Mouse (Mus musculus) forebrain, embryonic 14.5 days (tissue): ENCODE results near the gene Galnt11. TPM values are rescaled to one million over a fixed set of nuclear protein-coding genes. Genes with fewer than 3 reads are reported as not detected.

ENCODE experiments used
- ATAC-seq: fragments of 200-750 bp; cut with Nextera tagmentation; 2 replicates; pipeline ENCODE4 v1.8.0; 2017; ENCODE audit warnings: mild to moderate bottlenecking, moderate library complexity
- DNase-seq: peaks from one replicate; pipeline ENCODE4 v3.0.0-alpha.2; 2015; ENCODE audit warnings: low spot score
- H3K27ac ChIP-seq: fragments of 300-500 bp; sonication (generic); 2 replicates; pipeline ENCODE4 v1.5.1; 2014; ENCODE audit warnings: low read depth, mild to moderate bottlenecking, control low read depth, low read length, moderate library complexity
- H3K27me3 ChIP-seq: fragments of 300-500 bp; sonication (generic); replicated peaks from 2 replicates; pipeline ENCODE4 v1.6.1; 2014; ENCODE audit warnings: low read length, control low read depth, mixed read lengths; ENCODE audit not compliant: control insufficient read depth, insufficient read depth
- H3K36me3 ChIP-seq: fragments of 300-500 bp; sonication (generic); 2 replicates; pipeline ENCODE4 v1.6.1; 2014; ENCODE audit warnings: low read length, control low read depth; ENCODE audit not compliant: control insufficient read depth, insufficient read depth
- H3K4me1 ChIP-seq: fragments of 300-500 bp; sonication (generic); 2 replicates; pipeline ENCODE4 v1.6.1; 2014; ENCODE audit warnings: antibody characterized with exemption, low read length, control low read depth; ENCODE audit not compliant: control insufficient read depth, insufficient read depth
- H3K4me2 ChIP-seq: fragments of 300-500 bp; sonication (generic); 2 replicates; pipeline ENCODE4 v1.6.1; 2014; ENCODE audit warnings: mild to moderate bottlenecking, control low read depth, low read length
- H3K4me3 ChIP-seq: fragments of 300-500 bp; sonication (generic); 2 replicates; pipeline ENCODE4 v1.5.1; 2014; ENCODE audit warnings: low read depth, low read length, control low read depth
- H3K9ac ChIP-seq: fragments of 300-500 bp; sonication (generic); 2 replicates; pipeline ENCODE4 v1.6.1; 2014; ENCODE audit warnings: mild to moderate bottlenecking, low read length, control low read depth, moderate library complexity
- H3K9me3 ChIP-seq: fragments of 300-500 bp; sonication (generic); replicated peaks from 2 replicates; pipeline ENCODE4 v1.6.1; 2016; ENCODE audit warnings: low read length, control low read depth, mixed read lengths; ENCODE audit not compliant: control insufficient read depth
- WGBS: fragments of 180-500 bp; shearing (Covaris S2); extraction: QIAGEN DNeasy Blood & Tissue Kit; methylation state at CpG from one replicate; pipeline ENCODE4 v1.1.7; 2014; 5-methylcytosine and 5-hydroxymethylcytosine counted together
- polyA plus RNA-seq: library from polyadenylated mRNA; unstranded; fragments of >200 nt; fragmentation: Nextera tagmentation; extraction: Ambion mirVana; gene quantifications from 2 replicates; pipeline ENCODE4 v1.2.1, GENCODE M21; 2014

The Galnt11 gene
- polyA plus RNA-seq, 1 experiment from 2014 or later: 46.6 TPM

DNA sequence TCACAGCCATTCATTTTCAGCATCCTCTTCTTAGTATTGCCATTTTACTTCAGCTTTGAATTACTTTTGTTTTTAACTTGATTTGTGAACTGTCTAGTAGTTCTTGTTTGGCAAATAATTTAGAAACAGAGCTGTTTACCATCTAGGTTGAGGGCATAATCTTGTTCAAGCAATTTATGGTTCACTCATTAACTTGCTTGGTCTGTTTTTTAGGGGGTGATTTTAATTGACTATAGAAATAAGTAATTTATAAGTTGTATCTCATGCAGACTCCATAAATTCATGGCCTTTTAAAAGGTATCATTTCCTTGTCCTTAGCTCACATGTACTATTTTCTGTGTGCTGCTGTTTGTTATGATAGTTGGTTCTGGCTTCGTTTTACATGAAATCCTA lies 24.8 kb downstream of the Galnt11 start:
- Histone ChIP-seq H3K4me3 (no peak overlapping the region), H3K9ac (no peak overlapping the region), H3K36me3 (peaks cover 31% of the 10 kb centered on the region), H3K27me3 (no peaks in the 10 kb centered on the region), H3K4me1 (no peaks in the 10 kb centered on the region), H3K27ac (no peak overlapping the region), H3K9me3 (no peaks in the 10 kb centered on the region), H3K4me2 (no peak overlapping the region)
- 66% methylated on average over 1 of the region's 1 CpGs for WGBS
- no peak for DNase-seq
- no peak for ATAC-seq

DNA sequence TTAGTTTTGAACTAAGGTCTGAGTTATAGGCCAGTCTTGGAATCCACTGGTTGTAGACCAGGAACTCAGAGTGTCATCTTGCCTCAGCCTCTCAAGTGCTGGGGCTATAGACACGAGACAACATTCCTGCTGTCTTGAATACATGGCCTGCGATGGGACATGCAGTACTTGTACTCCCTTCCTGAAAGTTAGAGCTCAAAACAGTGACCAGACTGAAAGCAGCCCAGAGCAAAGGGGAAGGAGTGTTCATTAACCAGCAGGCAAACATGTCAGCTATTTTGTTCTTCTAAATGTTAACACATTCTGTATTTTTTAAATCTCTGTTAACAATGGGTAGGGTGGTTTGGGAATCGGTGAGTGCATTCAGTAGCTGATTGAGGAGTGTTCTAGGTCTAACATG lies 25.3 kb downstream of the Galnt11 start:
- H3K27ac ChIP-seq: no peak overlapping the region
- 83% methylated on average over 3 of the region's 3 CpGs for WGBS
- no peaks in the 10 kb centered on the region for H3K9me3 ChIP-seq
- H3K4me1 ChIP-seq: no peaks in the 10 kb centered on the region
- no peak overlapping the region for H3K4me3 ChIP-seq
- H3K36me3 ChIP-seq: peaks cover 35% of the 10 kb centered on the region
- no peak for DNase-seq
- H3K4me2 ChIP-seq: no peak overlapping the region
- ATAC-seq: no peak
- no peak overlapping the region for H3K9ac ChIP-seq
- no peaks in the 10 kb centered on the region for H3K27me3 ChIP-seq

DNA sequence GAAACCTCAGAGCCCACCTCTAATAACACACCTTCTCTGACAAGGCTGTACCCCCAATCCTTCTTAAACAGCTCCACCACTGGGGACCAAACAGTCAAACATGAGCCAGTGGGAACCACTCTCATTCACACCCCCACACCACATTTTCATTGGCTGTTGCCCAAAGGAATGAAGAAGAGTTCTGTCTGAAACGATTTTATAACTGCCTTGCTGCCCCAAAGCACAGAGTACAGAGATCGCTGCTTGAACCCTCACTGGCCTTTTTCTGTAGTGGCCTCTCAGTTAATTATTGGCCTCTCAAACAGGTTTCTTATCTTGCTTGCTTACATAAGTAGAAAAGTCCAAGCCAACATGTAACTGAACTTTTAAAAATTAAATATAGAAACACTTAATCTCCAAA lies 30.7 kb downstream of the Galnt11 start:
- 83% methylated on average over 2 of the region's 2 CpGs for WGBS
- no peak for DNase-seq
- no peak for ATAC-seq
- no peaks in the 10 kb centered on the region for H3K27me3 ChIP-seq
- H3K36me3 ChIP-seq: peaks cover 81% of the 10 kb centered on the region
- no peak overlapping the region for H3K4me2 ChIP-seq
- H3K27ac ChIP-seq: no peak overlapping the region
- H3K9me3 ChIP-seq: no peaks in the 10 kb centered on the region
- no peak overlapping the region for H3K9ac ChIP-seq
- no peaks in the 10 kb centered on the region for H3K4me1 ChIP-seq
- H3K4me3 ChIP-seq: no peak overlapping the region

DNA sequence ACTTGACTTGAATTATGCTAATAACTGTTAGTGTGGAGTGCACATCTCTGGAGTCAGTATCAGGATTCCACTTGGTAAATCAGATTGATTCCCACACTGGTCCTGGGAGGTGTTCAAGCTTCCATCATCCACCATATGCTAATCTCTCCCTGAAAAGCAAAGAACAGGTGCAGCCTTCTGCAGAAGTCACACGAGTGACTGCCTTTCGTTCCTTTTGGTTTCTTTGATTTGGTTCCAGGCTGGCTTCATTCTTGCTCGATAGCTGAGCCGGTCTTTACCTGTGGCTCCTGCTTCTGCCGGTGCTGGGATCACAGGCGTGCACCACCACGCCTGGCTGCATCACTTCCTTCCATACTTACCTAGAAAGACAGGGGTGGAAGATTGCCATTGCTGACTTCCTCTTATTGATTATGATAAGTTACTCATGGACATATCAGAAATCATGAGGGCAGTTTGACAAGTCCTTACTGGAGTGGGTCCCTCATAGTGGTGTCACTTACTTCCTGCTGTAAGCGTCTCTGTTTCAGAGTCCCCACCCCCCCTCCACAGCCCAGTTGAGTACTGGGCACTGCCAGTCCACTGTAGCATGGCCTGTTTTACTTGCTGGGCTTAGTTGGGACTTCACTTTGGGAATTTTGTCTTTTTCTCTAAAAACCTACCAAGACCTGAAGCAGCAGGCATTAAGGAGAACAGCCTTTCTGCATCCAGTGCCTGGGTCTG lies 31.3 kb downstream of the Galnt11 start:
- Histone ChIP-seq H3K36me3 (peaks cover 85% of the 10 kb centered on the region), H3K4me1 (no peaks in the 10 kb centered on the region), H3K4me2 (no peak overlapping the region), H3K9me3 (no peaks in the 10 kb centered on the region), H3K27ac (no peak overlapping the region), H3K9ac (no peak overlapping the region), H3K27me3 (no peaks in the 10 kb centered on the region), H3K4me3 (no peak overlapping the region)
- 94% methylated on average over 8 of the region's 8 CpGs for WGBS
- DNase-seq: no peak
- ATAC-seq: no peak

DNA sequence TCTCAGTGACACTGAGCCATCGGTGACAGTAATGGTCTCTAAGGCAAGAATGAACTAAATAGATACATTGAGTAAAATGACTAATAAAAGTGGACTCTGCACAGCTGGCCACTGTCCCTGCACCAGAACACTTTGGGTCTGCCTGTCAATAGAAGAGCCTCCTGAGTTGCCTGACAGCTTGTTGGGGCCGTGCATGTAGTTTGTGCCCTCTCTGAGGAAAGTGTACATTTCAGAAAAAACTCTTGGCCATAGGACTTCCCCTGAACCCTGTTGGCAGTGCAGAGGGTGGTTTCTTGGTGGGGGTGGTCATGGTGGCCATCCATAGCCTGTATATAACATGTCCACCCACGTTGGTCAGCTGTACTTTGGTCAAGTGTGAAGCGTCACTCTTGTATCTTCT lies 32.8 kb downstream of the Galnt11 start:
- Histone ChIP-seq H3K4me3 (no peak overlapping the region), H3K27ac (no peak overlapping the region), H3K4me2 (no peak overlapping the region), H3K9me3 (no peaks in the 10 kb centered on the region), H3K4me1 (no peaks in the 10 kb centered on the region), H3K36me3 (peaks cover 92% of the 10 kb centered on the region), H3K9ac (no peak overlapping the region), H3K27me3 (no peaks in the 10 kb centered on the region)
- WGBS: 95% methylated on average over 4 of the region's 4 CpGs
- DNase-seq (no peak), ATAC-seq (no peak)

DNA sequence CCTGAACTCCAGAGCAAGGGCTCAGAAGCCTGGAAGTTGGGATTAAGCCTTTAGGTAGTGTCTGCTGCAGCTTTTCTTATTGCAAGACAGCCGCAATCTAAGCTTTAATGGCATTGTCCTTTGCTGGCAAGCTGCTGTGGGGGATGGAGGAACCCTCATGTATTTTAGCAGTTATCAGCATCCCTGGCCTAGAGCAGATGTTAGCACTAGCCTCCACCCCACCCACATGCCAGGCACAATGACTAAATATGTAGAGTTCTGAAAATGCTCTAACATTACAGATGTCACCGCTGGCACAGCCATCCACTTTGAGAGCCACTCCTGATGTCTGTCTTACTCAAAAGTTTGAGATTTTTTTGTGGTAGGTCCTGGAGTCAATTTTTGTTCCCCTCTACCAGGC lies 35.0 kb downstream of the Galnt11 start:
- H3K4me2 ChIP-seq: no peak overlapping the region
- ATAC-seq: no peak
- no peaks in the 10 kb centered on the region for H3K9me3 ChIP-seq
- H3K27me3 ChIP-seq: no peaks in the 10 kb centered on the region
- H3K27ac ChIP-seq: no peak overlapping the region
- no peaks in the 10 kb centered on the region for H3K4me1 ChIP-seq
- no peak overlapping the region for H3K4me3 ChIP-seq
- peaks cover 89% of the 10 kb centered on the region for H3K36me3 ChIP-seq
- 80% methylated on average over 2 of the region's 2 CpGs for WGBS
- no peak overlapping the region for H3K9ac ChIP-seq
- DNase-seq: no peak

DNA sequence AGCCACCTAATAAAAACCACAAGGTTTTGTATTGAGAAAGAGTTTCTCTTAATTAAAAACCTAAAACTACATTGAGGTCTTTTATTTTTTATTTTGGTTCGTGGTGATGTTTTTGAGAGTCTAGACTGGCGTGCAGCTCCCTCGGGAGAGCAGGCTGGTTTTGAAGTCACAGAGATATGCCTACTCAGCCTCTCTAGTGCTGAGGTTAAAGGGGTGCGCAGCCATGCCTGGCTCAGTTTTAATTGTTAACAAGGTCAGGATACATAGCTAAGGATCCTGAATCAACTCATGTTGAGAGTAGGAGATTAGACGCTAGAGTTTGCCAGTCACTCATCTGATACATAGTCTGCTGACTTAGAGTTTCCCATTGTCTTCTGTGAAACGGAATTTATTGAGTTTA lies 39.7 kb downstream of the Galnt11 start:
- peaks cover 86% of the 10 kb centered on the region for H3K36me3 ChIP-seq
- no peaks in the 10 kb centered on the region for H3K9me3 ChIP-seq
- H3K9ac ChIP-seq: no peak overlapping the region
- no peak overlapping the region for H3K27ac ChIP-seq
- 93% methylated on average over 6 of the region's 6 CpGs for WGBS
- DNase-seq (no peak), ATAC-seq (no peak)
- no peak overlapping the region for H3K4me2 ChIP-seq
- H3K27me3 ChIP-seq: no peaks in the 10 kb centered on the region
- H3K4me3 ChIP-seq: no peak overlapping the region
- no peaks in the 10 kb centered on the region for H3K4me1 ChIP-seq

DNA sequence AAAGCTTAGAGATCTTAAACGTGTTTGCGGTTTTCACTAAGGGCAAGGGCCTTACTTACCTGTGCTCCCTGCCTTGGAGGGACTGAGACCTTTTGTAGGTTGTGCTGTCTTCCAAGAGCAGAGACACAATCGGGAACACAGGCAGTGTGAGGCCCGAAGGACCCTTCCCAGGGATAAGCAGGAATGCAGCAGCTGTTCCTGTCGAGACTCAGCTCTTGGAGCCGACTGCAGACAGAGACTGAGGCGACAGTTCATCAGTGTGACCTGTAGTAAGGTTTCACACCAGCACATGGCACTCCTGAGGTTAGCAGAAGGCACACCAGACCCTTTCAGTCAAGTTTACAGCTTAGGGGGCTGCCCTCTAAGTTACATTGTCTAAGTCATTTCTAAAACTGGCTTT lies 40.6 kb downstream of the Galnt11 start:
- no peak overlapping the region for H3K4me3 ChIP-seq
- no peak overlapping the region for H3K9ac ChIP-seq
- H3K27ac ChIP-seq: no peak overlapping the region
- H3K36me3 ChIP-seq: peaks cover 85% of the 10 kb centered on the region
- H3K9me3 ChIP-seq: no peaks in the 10 kb centered on the region
- no peak overlapping the region for H3K4me2 ChIP-seq
- DNase-seq (no peak), ATAC-seq (no peak)
- no peaks in the 10 kb centered on the region for H3K27me3 ChIP-seq
- no peaks in the 10 kb centered on the region for H3K4me1 ChIP-seq
- 90% methylated on average over 7 of the region's 7 CpGs for WGBS

DNA sequence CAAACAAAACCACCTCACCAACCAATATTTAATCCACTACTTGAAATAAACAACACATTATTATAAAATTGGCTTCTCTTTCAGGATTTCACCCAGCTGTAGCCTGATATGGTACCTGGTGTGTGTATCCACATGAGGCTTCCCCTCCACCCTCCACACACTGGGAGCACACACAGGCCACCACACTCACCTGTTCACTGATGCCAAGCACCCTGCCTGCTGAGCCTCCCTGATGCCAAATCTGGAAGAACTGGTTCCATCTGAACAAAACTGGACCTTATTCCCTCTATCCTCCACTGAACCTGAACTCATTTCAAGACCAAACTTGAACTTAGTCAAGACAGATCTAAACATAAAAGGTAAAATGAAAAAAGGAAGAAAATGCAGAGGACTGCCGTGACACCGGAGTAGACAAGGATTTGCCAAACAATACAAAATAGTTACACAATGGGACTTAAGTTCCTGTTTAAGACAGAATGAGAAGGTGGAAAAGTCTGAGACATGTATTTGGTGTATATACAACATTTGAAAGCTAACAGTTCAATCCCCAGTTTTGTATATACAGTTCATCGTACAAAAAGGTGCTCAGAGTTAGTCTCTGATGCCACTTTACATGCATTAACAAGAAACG lies 46.7 kb downstream of the Galnt11 start:
- no peak for DNase-seq

More for the DNA sequence above, 46.7 kb downstream of the Galnt11 start:
- Histone ChIP-seq H3K27ac (no peak overlapping the region), H3K4me2 (no peak overlapping the region), H3K9me3 (no peaks in the 10 kb centered on the region), H3K4me1 (no peaks in the 10 kb centered on the region), H3K36me3 (peaks cover 74% of the 10 kb centered on the region), H3K9ac (no peak overlapping the region), H3K4me3 (no peak overlapping the region), H3K27me3 (no peaks in the 10 kb centered on the region)
- 98% methylated on average over 4 of the region's 4 CpGs for WGBS
- ATAC-seq: no peak
